Mouse (Mus musculus): ENCODE results near the gene Gm15737. TPM values are rescaled to one million over a fixed set of nuclear protein-coding genes. Genes with fewer than 3 reads are reported as not detected.

The Gm15737 gene
- polyA plus RNA-seq (2012; rRNA removed), result not detected in 2 replicates

- TF ChIP-seq POLR2A (IDR thresholded peaks at IDR 0.05; ENCODE audit: borderline replicate concordance, extremely low read depth, insufficient read depth, insufficient read length, poor library complexity, severe bottlenecking), result no peak
- no peak for TF ChIP-seq CTCF (IDR thresholded peaks at IDR 0.05; ENCODE audit: borderline replicate concordance, extremely low read depth, insufficient read depth, insufficient read length)
- no peak for DNase-seq (ENCODE audit: low read depth)
Observed at GRCm38 (mm10) chr6:92869089-92869581, at the start of gene Gm15737. Gene Gm15737 (plus strand): TSS chr6:92869357.

GRCm38 (mm10) chr6:92821606-92822005 lies 47.6 kb upstream of the Gm15737 start:
- peak; percentile 38 for DNase-seq (ENCODE audit: low read depth)
- no peak for TF ChIP-seq POLR2A (IDR thresholded peaks at IDR 0.05; ENCODE audit: borderline replicate concordance, extremely low read depth, insufficient read depth, insufficient read length, poor library complexity, severe bottlenecking)
- TF ChIP-seq CTCF (IDR thresholded peaks at IDR 0.05; ENCODE audit: borderline replicate concordance, extremely low read depth, insufficient read depth, insufficient read length), result no peak

DNA sequence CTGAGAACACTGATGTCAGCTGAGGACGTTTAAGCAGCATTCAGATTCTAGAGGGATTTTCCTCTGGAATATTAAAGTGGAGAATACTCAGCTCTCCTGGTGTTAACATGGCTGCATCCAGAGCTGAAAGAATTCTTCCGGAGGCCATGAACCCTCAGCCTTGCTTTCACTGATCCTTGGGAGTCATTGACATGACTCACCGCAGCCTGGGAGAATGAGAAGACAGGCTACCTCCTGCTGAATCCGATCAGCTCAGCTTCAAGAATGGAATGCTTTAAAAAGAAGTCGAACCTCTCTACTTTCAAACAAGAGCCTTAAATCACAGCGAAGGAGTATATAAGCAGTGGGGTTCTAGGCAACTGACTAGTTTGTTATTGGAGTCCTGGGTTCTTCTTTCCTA lies 47.2 kb upstream of the Gm15737 start:
- TF ChIP-seq POLR2A (IDR thresholded peaks at IDR 0.05; ENCODE audit: borderline replicate concordance, extremely low read depth, insufficient read depth, insufficient read length, poor library complexity, severe bottlenecking), result no peak
- no peak for TF ChIP-seq CTCF (IDR thresholded peaks at IDR 0.05; ENCODE audit: borderline replicate concordance, extremely low read depth, insufficient read depth, insufficient read length)
- DNase-seq (ENCODE audit: low read depth), result no peak

GRCm38 (mm10) chr6:92823991-92824390 lies 45.2 kb upstream of the Gm15737 start:
- DNase-seq (ENCODE audit: low read depth), result peak; percentile 25
- TF ChIP-seq POLR2A (IDR thresholded peaks at IDR 0.05; ENCODE audit: borderline replicate concordance, extremely low read depth, insufficient read depth, insufficient read length, poor library complexity, severe bottlenecking), result no peak
- no peak for TF ChIP-seq CTCF (IDR thresholded peaks at IDR 0.05; ENCODE audit: borderline replicate concordance, extremely low read depth, insufficient read depth, insufficient read length)

- TF ChIP-seq CTCF (IDR thresholded peaks at IDR 0.05; ENCODE audit: borderline replicate concordance, extremely low read depth, insufficient read depth, insufficient read length) (no peak), POLR2A (IDR thresholded peaks at IDR 0.05; ENCODE audit: borderline replicate concordance, extremely low read depth, insufficient read depth, insufficient read length, poor library complexity, severe bottlenecking) (no peak)
- DNase-seq (ENCODE audit: low read depth), result no peak
Observed at GRCm38 (mm10) chr6:92826561-92826960, 42.6 kb upstream of the Gm15737 start.

GRCm38 (mm10) chr6:92827360-92827759 lies 41.8 kb upstream of the Gm15737 start:
- TF ChIP-seq POLR2A (IDR thresholded peaks at IDR 0.05; ENCODE audit: borderline replicate concordance, extremely low read depth, insufficient read depth, insufficient read length, poor library complexity, severe bottlenecking) (no peak), CTCF (IDR thresholded peaks at IDR 0.05; ENCODE audit: borderline replicate concordance, extremely low read depth, insufficient read depth, insufficient read length) (no peak)
- no peak for DNase-seq (ENCODE audit: low read depth)

DNA sequence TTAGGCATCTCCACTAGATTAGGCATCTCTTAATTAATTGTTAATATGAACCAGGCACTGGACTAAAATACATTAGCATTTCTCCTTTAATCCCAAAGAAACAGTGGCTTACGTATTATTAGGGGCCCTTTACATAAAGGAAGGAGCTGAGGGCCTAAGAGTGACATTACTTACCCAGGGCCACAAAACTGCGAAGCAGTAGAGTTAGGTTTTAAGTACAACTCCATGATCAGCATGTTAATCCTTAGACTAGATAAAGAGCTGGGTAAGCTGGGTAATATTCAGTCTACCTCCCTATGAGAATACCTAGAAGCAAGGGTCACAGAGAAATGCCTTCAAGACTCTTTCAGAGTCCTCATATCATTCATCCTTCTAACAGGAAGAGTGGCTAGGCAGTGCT lies 40.0 kb upstream of the Gm15737 start:
- DNase-seq (ENCODE audit: low read depth), result no peak
- TF ChIP-seq CTCF (IDR thresholded peaks at IDR 0.05; ENCODE audit: borderline replicate concordance, extremely low read depth, insufficient read depth, insufficient read length), result no peak
- TF ChIP-seq POLR2A (IDR thresholded peaks at IDR 0.05; ENCODE audit: borderline replicate concordance, extremely low read depth, insufficient read depth, insufficient read length, poor library complexity, severe bottlenecking), result no peak

GRCm38 (mm10) chr6:92831106-92831505 lies 38.1 kb upstream of the Gm15737 start:
- TF ChIP-seq CTCF (IDR thresholded peaks at IDR 0.05; ENCODE audit: borderline replicate concordance, extremely low read depth, insufficient read depth, insufficient read length) (no peak), POLR2A (IDR thresholded peaks at IDR 0.05; ENCODE audit: borderline replicate concordance, extremely low read depth, insufficient read depth, insufficient read length, poor library complexity, severe bottlenecking) (no peak)
- no peak for DNase-seq (ENCODE audit: low read depth)

- TF ChIP-seq POLR2A (IDR thresholded peaks at IDR 0.05; ENCODE audit: borderline replicate concordance, extremely low read depth, insufficient read depth, insufficient read length, poor library complexity, severe bottlenecking), result no peak
- no peak for TF ChIP-seq CTCF (IDR thresholded peaks at IDR 0.05; ENCODE audit: borderline replicate concordance, extremely low read depth, insufficient read depth, insufficient read length)
- DNase-seq (ENCODE audit: low read depth), result no peak
Observed at GRCm38 (mm10) chr6:92842000-92842399, 27.2 kb upstream of the Gm15737 start.

- TF ChIP-seq POLR2A (IDR thresholded peaks at IDR 0.05; ENCODE audit: borderline replicate concordance, extremely low read depth, insufficient read depth, insufficient read length, poor library complexity, severe bottlenecking), result no peak
- TF ChIP-seq CTCF (IDR thresholded peaks at IDR 0.05; ENCODE audit: borderline replicate concordance, extremely low read depth, insufficient read depth, insufficient read length), result no peak
- no peak for DNase-seq (ENCODE audit: low read depth)
Observed at GRCm38 (mm10) chr6:92843474-92843873, 25.7 kb upstream of the Gm15737 start.

GRCm38 (mm10) chr6:92845898-92846297 lies 23.3 kb upstream of the Gm15737 start:
- TF ChIP-seq CTCF (IDR thresholded peaks at IDR 0.05; ENCODE audit: borderline replicate concordance, extremely low read depth, insufficient read depth, insufficient read length), result no peak
- TF ChIP-seq POLR2A (IDR thresholded peaks at IDR 0.05; ENCODE audit: borderline replicate concordance, extremely low read depth, insufficient read depth, insufficient read length, poor library complexity, severe bottlenecking), result no peak
- no peak for DNase-seq (ENCODE audit: low read depth)

GRCm38 (mm10) chr6:92846614-92847013 lies 22.5 kb upstream of the Gm15737 start:
- TF ChIP-seq CTCF (IDR thresholded peaks at IDR 0.05; ENCODE audit: borderline replicate concordance, extremely low read depth, insufficient read depth, insufficient read length), result no peak
- no peak for TF ChIP-seq POLR2A (IDR thresholded peaks at IDR 0.05; ENCODE audit: borderline replicate concordance, extremely low read depth, insufficient read depth, insufficient read length, poor library complexity, severe bottlenecking)

More at GRCm38 (mm10) chr6:92846614-92847013, 22.5 kb upstream of the Gm15737 start:
- no peak for DNase-seq (ENCODE audit: low read depth)
